Mouse (Mus musculus) heart, postnatal 0 days (tissue): ENCODE measurements around the gene Atp1a1.

Experiments
- CTCF ChIP-seq: IDR thresholded peaks from 2 replicates; pipeline ENCODE4 v1.5.1; 2016; ENCODE audit warnings: antibody characterized with exemption, control low read depth, low read depth
- EP300 ChIP-seq: IDR thresholded peaks from 2 replicates; pipeline ENCODE4 v1.6.1; 2016; ENCODE audit warnings: antibody characterized with exemption, low read depth

- TF ChIP-seq CTCF, result no peak
- no peak for TF ChIP-seq EP300
These were observed 33.6 kb downstream of the Atp1a1 start for GRCm38 (mm10) chr3:101570747-101571514.
